Mouse (Mus musculus) left cerebral cortex, postnatal 10 days (tissue): ENCODE measurements around the gene Adam12. TPM values are rescaled to one million over a fixed set of nuclear protein-coding genes. Genes with fewer than 3 reads are reported as not detected.
A peak's percentile ranks its signal among the peaks of the same experiment; 100 is the strongest.

ENCODE experiments used
- DNase-seq, 2 experiments: peaks; one replicate each; pipeline ENCODE4 v3.0.0; 2021 to 2022; ENCODE audit warnings: low spot score in 2 of 2, mixed read lengths in 1 of 2; ENCODE audit errors: extremely low spot score in 1 of 2
- intact Hi-C: fragments of 180-260 bp; cut with DNase I; formaldehyde crosslinking; loops from one replicate; pipeline ENCODE4 v1.15.1; 2025
- total RNA-seq, 2 experiments: library from RNA; stranded (reverse); gene quantifications; 2 replicates each; pipeline ENCODE4 v1.2.3; 2021

Adam12 gene
- total RNA-seq: 1 to 10 TPM; 8.6 to 9.0 TPM

DNA sequence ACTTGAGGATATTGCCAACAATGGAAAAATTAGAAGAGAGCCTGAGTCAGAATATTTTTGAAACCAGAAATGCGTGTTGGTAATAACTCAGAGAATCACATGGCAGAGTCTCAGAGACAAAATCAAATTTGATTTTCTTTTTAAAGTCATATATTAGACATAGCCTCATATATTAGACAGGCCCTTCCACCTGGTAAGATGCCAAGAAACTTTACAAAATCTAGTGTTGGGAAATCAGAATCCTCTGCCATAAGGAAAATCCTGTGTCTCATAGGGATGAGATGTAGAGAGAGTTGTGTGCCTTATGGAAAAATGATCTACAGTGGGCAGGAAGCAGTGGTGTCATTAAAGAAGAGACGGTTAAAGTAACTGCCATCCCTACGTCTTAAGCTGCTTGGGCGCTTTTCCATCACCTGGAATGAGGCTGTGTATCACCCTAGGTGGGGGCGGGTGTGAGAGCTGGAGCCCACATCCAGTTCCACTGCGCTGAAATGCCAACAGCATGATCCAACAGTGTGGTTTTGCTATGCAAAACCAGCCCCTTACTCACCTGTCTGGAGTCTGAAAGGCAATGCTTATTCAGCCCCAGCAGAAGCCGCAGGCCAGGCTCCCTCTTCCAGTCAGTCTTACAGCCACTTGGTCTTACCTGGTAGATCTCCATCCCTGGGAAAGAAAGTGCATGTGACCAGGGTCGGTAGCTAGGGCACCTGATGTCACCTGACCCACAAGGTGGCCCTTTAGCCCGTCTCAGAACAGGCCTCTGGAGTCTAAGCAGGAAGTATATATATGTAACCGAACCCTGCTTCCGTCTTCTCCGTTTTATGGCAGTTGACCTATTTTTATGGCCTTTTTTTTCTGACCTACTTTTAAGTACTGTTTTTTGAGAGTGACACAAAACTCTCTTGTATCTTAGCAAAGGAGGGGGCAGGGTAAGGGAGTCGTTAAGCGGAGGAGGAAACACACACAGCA lies at the start of gene Adam12:
Adam12 (minus strand) TSS at position 769 of the 969 bp plus-strand sequence.
- intact Hi-C loops: no loop called here
- no peak for DNase-seq

GRCm38 (mm10) chr7:134272956-134273355 lies 41.0 kb upstream of the Adam12 start:
- no peak for DNase-seq
- intact Hi-C loops: no loop called here

GRCm38 (mm10) chr7:134272421-134272820 lies 40.5 kb upstream of the Adam12 start:
- no peak for DNase-seq
- intact Hi-C loops: no loop called here

- intact Hi-C loops: no loop called here
- no peak for DNase-seq
Observed at GRCm38 (mm10) chr7:134265783-134266182, 33.8 kb upstream of the Adam12 start.

- peak in 1 of 2 experiments; percentile 68 for DNase-seq
- intact Hi-C loops: no loop called here
Observed at GRCm38 (mm10) chr7:134263146-134263906, 31.4 kb upstream of the Adam12 start.

- intact Hi-C loops: no loop called here
- peak in 1 of 2 experiments; percentile 48 for DNase-seq
Observed at GRCm38 (mm10) chr7:134261003-134261701, 29.2 kb upstream of the Adam12 start.

DNA sequence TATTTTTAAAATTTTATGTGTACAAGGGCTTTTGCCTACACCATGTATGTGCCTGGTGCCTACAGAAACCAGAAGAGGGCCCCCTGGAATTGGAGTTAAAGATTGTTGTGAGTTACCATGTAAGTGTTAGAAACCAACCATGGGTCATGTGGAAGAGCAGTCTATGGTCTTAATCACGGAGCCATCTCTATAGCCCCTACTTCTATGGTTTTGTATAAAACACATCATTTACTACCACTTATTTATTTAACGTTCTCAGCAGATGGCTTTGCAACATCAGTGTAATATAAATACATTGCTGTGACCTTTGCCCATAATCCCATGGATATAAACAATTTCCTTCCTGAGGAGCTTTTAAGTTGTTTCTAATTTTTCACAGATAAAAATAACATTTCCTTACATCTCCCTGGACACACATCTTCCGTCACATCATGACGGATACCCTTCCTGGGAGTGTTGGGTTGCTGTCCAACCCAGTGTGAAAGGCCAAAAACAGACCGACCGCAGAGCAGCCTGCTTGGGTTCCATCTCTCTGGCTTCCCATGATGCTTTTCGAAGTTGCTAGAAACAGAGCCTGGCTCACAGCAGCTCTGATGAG lies 18.4 kb upstream of the Adam12 start:
- no peak for DNase-seq
- intact Hi-C loops: no loop called here

GRCm38 (mm10) chr7:134248041-134248440 lies 16.1 kb upstream of the Adam12 start:
- no peak for DNase-seq
- intact Hi-C loops: no loop called here

DNA sequence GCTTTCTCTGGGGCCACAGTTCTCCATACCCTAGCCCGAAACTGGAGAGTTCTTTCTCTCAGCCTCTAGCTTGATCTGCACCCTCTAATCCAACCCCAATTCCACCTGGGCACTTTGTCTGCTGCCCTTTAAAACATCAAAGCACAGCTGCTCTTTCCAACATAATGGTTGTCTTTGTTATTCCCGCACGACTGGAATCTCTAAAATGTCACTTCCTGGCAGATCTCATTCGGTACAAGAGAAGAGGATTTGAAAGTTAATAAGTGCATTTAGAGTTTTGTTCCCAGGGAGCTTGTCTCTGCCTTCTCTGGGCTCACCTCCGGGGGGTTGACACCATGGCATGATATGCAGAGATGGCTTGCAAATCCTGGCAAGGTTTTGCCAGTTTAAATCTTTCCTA lies 14.7 kb upstream of the Adam12 start:
- intact Hi-C loops: no loop called here
- DNase-seq: no peak

- no peak for DNase-seq
- intact Hi-C loops: no loop called here
Observed at GRCm38 (mm10) chr7:134242773-134243172, 10.8 kb upstream of the Adam12 start.

GRCm38 (mm10) chr7:134241212-134241611 lies 9.3 kb upstream of the Adam12 start:
- intact Hi-C loops: no loop called here
- DNase-seq: no peak

- intact Hi-C loops: no loop called here
- no peak for DNase-seq
Observed at GRCm38 (mm10) chr7:134240579-134240978, 8.6 kb upstream of the Adam12 start.

DNA sequence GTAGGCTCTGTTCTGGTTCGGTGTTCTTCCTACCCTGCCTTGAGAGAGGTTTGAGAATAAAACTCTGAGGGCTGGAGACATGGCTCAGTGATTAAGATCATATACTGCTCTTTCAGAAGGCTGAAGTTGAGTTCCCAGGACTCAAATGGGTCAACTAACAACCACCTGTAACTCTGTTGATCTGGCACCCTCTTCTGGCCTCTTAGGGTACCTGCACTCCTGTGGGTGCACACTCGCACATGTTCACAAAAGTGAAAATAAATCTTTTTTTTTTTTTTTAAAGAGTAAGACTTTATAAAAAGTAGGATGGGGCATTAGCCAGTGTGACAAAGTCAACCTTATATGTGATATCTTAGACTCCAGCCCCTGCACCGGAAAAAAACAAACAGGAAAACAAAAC lies 6.9 kb upstream of the Adam12 start:
- DNase-seq: no peak
- intact Hi-C loops: no loop called here

DNA sequence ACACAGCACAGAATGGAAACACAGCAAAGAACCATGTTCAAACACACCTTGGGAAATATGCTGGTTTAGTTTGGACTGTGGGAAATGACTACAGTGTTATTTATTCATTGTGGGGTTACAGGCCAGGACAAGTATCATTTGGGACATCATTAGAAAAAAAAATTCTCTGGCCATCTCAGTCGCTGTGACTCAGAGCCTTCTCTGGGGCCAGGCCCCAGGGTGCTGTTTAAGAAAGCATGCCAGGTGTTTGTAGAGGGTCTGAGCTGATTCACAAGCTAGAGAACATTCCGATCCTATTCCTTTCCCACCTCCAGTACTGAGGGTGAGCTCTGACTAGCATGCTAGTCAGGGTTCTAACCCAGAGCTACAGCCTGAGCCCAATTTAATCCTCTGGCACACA lies 5.4 kb upstream of the Adam12 start:
- intact Hi-C loops: no loop called here
- DNase-seq: no peak

GRCm38 (mm10) chr7:134236727-134237126 lies 4.8 kb upstream of the Adam12 start:
- DNase-seq: no peak
- intact Hi-C loops: no loop called here

GRCm38 (mm10) chr7:134235552-134235951 lies 3.6 kb upstream of the Adam12 start:
- no peak for DNase-seq
- intact Hi-C loops: no loop called here

GRCm38 (mm10) chr7:134230708-134231107 lies 1.2 kb downstream of the Adam12 start:
- intact Hi-C loops: no loop called here
- DNase-seq: no peak

DNA sequence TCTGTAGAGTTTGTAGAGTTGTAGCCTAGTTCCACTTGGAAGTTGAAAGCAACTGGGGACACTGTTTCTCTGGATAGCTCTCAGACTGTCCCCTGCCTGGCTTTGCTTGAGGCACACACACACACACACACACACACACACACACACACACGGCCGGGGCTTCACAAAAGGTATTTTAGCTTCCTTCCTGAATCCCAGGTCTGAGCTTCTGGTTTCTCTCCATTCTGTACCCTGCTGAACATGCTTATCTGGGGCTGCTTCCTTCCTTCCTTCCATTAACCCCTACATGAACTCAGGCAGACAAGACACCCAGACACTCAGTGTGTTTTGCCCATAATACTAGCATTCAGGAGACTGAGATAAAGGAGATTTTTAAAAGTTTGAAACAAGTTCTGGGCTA lies 2.0 kb downstream of the Adam12 start:
- intact Hi-C loops: loop anchor here (5.0 to 10.0 kb wide), 3 partner anchors 117 to 1255 kb away; no protein-coding TSS in a partner anchor
- no peak for DNase-seq
